Mouse (Mus musculus) heart, adult 2 months (tissue): ENCODE results near the gene Cyp2b10. TPM values are rescaled to one million over a fixed set of nuclear protein-coding genes. Genes with fewer than 3 reads are reported as not detected.

Experiments
- DNase-seq, 2 experiments: peaks; one replicate each; pipeline ENCODE4 v3.0.0; 2021
- H3K27ac ChIP-seq: fragments of 200-600 bp; 2 replicates; pipeline ENCODE4 v1.8.1; 2022
- H3K27me3 ChIP-seq: fragments of 200-500 bp; 2 replicates; pipeline ENCODE4 v1.6.1; 2012; ENCODE audit warnings: mild to moderate bottlenecking, low read length, inconsistent platforms, mixed read lengths; ENCODE audit not compliant: control insufficient read depth, insufficient read depth
- H3K36me3 ChIP-seq: fragments of 200-500 bp; 2 replicates; pipeline ENCODE4 v1.6.1; 2012; ENCODE audit warnings: low read length, inconsistent platforms; ENCODE audit not compliant: control insufficient read depth, insufficient read depth
- H3K4me1 ChIP-seq: fragments of 200-500 bp; 2 replicates; pipeline ENCODE4 v1.6.1; 2011; ENCODE audit warnings: low read length; ENCODE audit not compliant: control insufficient read depth, insufficient read depth
- H3K4me3 ChIP-seq: fragments of 200-600 bp; 2 replicates; pipeline ENCODE4 v1.8.1; 2022
- H3K79me2 ChIP-seq: fragments of 200-500 bp; replicated peaks from 2 replicates; pipeline ENCODE4 v1.6.1; 2012; ENCODE audit warnings: mild to moderate bottlenecking, inconsistent platforms, low read length, moderate library complexity, mixed read lengths; ENCODE audit not compliant: control insufficient read depth, insufficient read depth
- H3K9ac ChIP-seq: fragments of 200-500 bp; 2 replicates; pipeline ENCODE4 v1.6.1; 2012; ENCODE audit warnings: low read depth, mild to moderate bottlenecking, control low read depth, inconsistent platforms, low read length, mixed read lengths
- CTCF ChIP-seq: fragments of 200-600 bp; IDR thresholded peaks from 2 replicates; pipeline ENCODE4 v1.8.1; 2022; ENCODE audit warnings: antibody characterized with exemption, mild to moderate bottlenecking, moderate library complexity
- EP300 ChIP-seq: fragments of 200-500 bp; IDR thresholded peaks from 2 replicates; pipeline ENCODE4 v1.6.1; 2011; ENCODE audit warnings: low read depth, low read length, control low read depth; ENCODE audit not compliant: insufficient read depth
- POLR2A ChIP-seq: fragments of 200-500 bp; IDR thresholded peaks from 2 replicates; pipeline ENCODE4 v1.6.1; 2011; ENCODE audit warnings: mild to moderate bottlenecking, low read depth, low read length, control low read depth; ENCODE audit not compliant: insufficient read depth
- WGBS: fragments of 180-500 bp; shearing (Covaris S2); methylation state at CpG from one replicate; pipeline ENCODE4 v1.1.7; 2018; 5-methylcytosine and 5-hydroxymethylcytosine counted together
- intact Hi-C: fragments of 180-260 bp; cut with DNase I; formaldehyde crosslinking; loops from one replicate; pipeline ENCODE4 v1.15.1; 2025
- long read RNA-seq: library from polyadenylated mRNA; stranded (forward); transcript quantifications from one replicate; pipeline ENCODE4 v2.0.0, GENCODE M21; 2021
- polyA plus RNA-seq: library from polyadenylated mRNA; depleted of rRNA; stranded (reverse); fragments of >200 nt; gene quantifications from 2 replicates; pipeline ENCODE4 v1.2.3, GENCODE M21; 2012; rRNA removed
- total RNA-seq, 2 experiments: library from RNA; stranded (reverse); gene quantifications; 2 replicates each; pipeline ENCODE4 v1.2.3; 2021

The Cyp2b10 gene
- 1 to 10 TPM; 1.3 to 3.1 TPM for total RNA-seq
- 0.29 and 1.8 TPM in 2 replicates for polyA plus RNA-seq
- long read RNA-seq, partial matches to known transcripts, result 0 of 2 reads
- long read RNA-seq, other reads (novel, unspliced or antisense), result 0 of 2 reads

- Histone ChIP-seq H3K27ac (no peak within 1 kb of the TSS), H3K27me3 (no peaks in the 10 kb centered on the region), H3K4me1 (no peaks in the 10 kb centered on the region), H3K36me3 (no peaks in the 10 kb centered on the region), H3K9ac (no peak within 1 kb of the TSS), H3K4me3 (no peak within 1 kb of the TSS), H3K79me2 (no peaks in the 10 kb centered on the region)
- 75% methylated on average over 6 of the region's 6 CpGs for WGBS
- DNase-seq, result no peak
- TF ChIP-seq EP300 (no peak), CTCF (no peak), POLR2A (no peak)
- intact Hi-C loops, result no loop called here
These were observed at the start of gene Cyp2b10 for GRCm38 (mm10) chr7:25897411-25897810. Gene Cyp2b10, plus strand, starts transcription at chr7:25897620.

GRCm38 (mm10) chr7:25847722-25848443 lies 49.5 kb upstream of the Cyp2b10 start:
- no peaks in the 10 kb centered on the region for H3K27me3 ChIP-seq
- 11% methylated on average over 13 of the region's 13 CpGs for WGBS
- peak; percentile 85 to 91 for DNase-seq
- TF ChIP-seq POLR2A (peak; percentile 60; the same call in 1 of the 2 replicates), EP300 (no peak), CTCF (peak; percentile 91)
- peak overlapping the region; percentile 65 for H3K27ac ChIP-seq
- no peaks in the 10 kb centered on the region for H3K4me1 ChIP-seq
- H3K79me2 ChIP-seq, result no peaks in the 10 kb centered on the region
- peak overlapping the region; percentile 63 for H3K4me3 ChIP-seq
- peak overlapping the region; percentile 35 for H3K9ac ChIP-seq
- H3K36me3 ChIP-seq, result no peaks in the 10 kb centered on the region
- intact Hi-C loops, result no loop called here

- H3K9ac ChIP-seq, result peak overlapping the region; percentile 35
These were observed 49.0 kb upstream of the Cyp2b10 start for GRCm38 (mm10) chr7:25848444-25848812.

GRCm38 (mm10) chr7:25855082-25855481 lies 42.3 kb upstream of the Cyp2b10 start:
- intact Hi-C loops, result loop anchor here (5.0 kb wide), 1 partner anchor 47 kb away; no protein-coding TSS in a partner anchor
- Histone ChIP-seq H3K4me1 (no peaks in the 10 kb centered on the region), H3K27me3 (no peaks in the 10 kb centered on the region), H3K9ac (no peak overlapping the region), H3K4me3 (no peak overlapping the region), H3K36me3 (no peaks in the 10 kb centered on the region), H3K79me2 (no peaks in the 10 kb centered on the region), H3K27ac (no peak overlapping the region)
- TF ChIP-seq POLR2A (no peak), CTCF (peak; percentile 92)
- WGBS, result 28% methylated on average over 8 of the region's 8 CpGs
- peak; percentile 59 to 81 for DNase-seq

More at GRCm38 (mm10) chr7:25848444-25848812, 49.0 kb upstream of the Cyp2b10 start:
- 21% methylated on average over 11 of the region's 11 CpGs for WGBS
- no peaks in the 10 kb centered on the region for H3K27me3 ChIP-seq
- TF ChIP-seq CTCF (no peak), EP300 (no peak), POLR2A (no peak)
- peak overlapping the region; percentile 63 for H3K4me3 ChIP-seq
- peak overlapping the region; percentile 65 for H3K27ac ChIP-seq
- H3K4me1 ChIP-seq, result no peaks in the 10 kb centered on the region
- intact Hi-C loops, result no loop called here
- no peaks in the 10 kb centered on the region for H3K79me2 ChIP-seq
- no peak for DNase-seq
- H3K36me3 ChIP-seq, result no peaks in the 10 kb centered on the region

- intact Hi-C loops, result loop anchor here (5.0 kb wide), 1 partner anchor 42 kb away; no protein-coding TSS in a partner anchor
- 17% methylated on average over 9 of the region's 9 CpGs for WGBS
- Histone ChIP-seq H3K79me2 (no peaks in the 10 kb centered on the region), H3K27me3 (no peaks in the 10 kb centered on the region), H3K27ac (no peak overlapping the region), H3K36me3 (no peaks in the 10 kb centered on the region), H3K9ac (no peak overlapping the region), H3K4me1 (no peaks in the 10 kb centered on the region), H3K4me3 (no peak overlapping the region)
- DNase-seq, result no peak
- no peak for TF ChIP-seq POLR2A
- TF ChIP-seq CTCF, result peak; percentile 39
These were observed 37.2 kb upstream of the Cyp2b10 start for GRCm38 (mm10) chr7:25859962-25860870.
